Mouse (Mus musculus) megakaryocyte, embryonic 14.5 days (primary cell): Measurements from ENCODE around the gene Olfr572.

Experiments used
- FLI1 ChIP-seq: IDR thresholded peaks from 2 replicates; pipeline ENCODE4 v1.6.1; 2012; ENCODE audit warnings: low read length, inconsistent platforms, mixed read lengths
- GATA1 ChIP-seq: IDR thresholded peaks from 3 replicates; pipeline ENCODE4 v1.6.1; 2012; ENCODE audit warnings: mixed read lengths, low read length, inconsistent platforms, borderline replicate concordance

DNA sequence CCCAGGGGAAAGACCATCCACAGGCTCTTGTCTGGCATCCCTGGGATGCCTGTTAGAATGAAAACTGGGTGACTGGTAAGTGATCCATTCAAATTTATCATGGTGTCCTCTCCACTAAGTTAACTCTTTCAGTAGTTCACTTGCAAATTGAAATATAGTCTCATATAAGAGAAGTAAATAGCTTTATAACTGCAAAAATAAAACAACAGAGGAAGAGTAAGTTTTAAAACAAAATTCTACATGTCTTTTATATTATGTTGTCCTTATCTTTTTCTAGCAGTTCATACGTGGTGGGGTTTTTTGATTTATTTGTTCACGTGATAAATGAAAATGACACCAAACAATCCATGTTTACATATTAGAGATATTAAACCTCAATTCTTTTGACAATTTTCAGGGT is 18.3 kb downstream of the Olfr572 start, which contains the start of gene Olfr573-ps1:
- no peak for TF ChIP-seq GATA1
- no peak for TF ChIP-seq FLI1
